Mouse (Mus musculus) lung, embryonic 16.5 days (tissue): ENCODE measurements around the gene Olfr631. TPM values are rescaled to one million over a fixed set of nuclear protein-coding genes. Genes with fewer than 3 reads are reported as not detected.

Experiments used
- ATAC-seq: fragments of 200-750 bp; cut with Nextera tagmentation; 2 replicates; pipeline ENCODE4 v1.8.0; 2017; ENCODE audit warnings: low read depth, mild to moderate bottlenecking, moderate library complexity
- H3K27ac ChIP-seq: fragments of 300-500 bp; sonication (generic); 2 replicates; pipeline ENCODE4 v1.5.1; 2014; ENCODE audit warnings: mild to moderate bottlenecking, control low read depth, low read length
- H3K27me3 ChIP-seq: fragments of 300-500 bp; sonication (generic); 2 replicates; pipeline ENCODE4 v1.6.1; 2014; ENCODE audit warnings: low read depth, low read length, mixed read lengths; ENCODE audit not compliant: control insufficient read depth, insufficient read depth
- H3K36me3 ChIP-seq: fragments of 300-500 bp; sonication (generic); 2 replicates; pipeline ENCODE4 v1.6.1; 2014; ENCODE audit warnings: low read length; ENCODE audit not compliant: control insufficient read depth, insufficient read depth
- H3K4me1 ChIP-seq: fragments of 300-500 bp; sonication (generic); replicated peaks from 2 replicates; pipeline ENCODE4 v1.6.1; 2014; ENCODE audit warnings: low read length, mixed read lengths; ENCODE audit not compliant: control insufficient read depth, insufficient read depth
- H3K4me2 ChIP-seq: fragments of 300-500 bp; sonication (generic); 2 replicates; pipeline ENCODE4 v1.6.1; 2014; ENCODE audit warnings: low read depth, low read length, control low read depth
- H3K4me3 ChIP-seq: fragments of 300-500 bp; sonication (generic); 2 replicates; pipeline ENCODE4 v1.5.1; 2014; ENCODE audit warnings: mild to moderate bottlenecking, low read length, control low read depth
- H3K9ac ChIP-seq: fragments of 300-500 bp; sonication (generic); 2 replicates; pipeline ENCODE4 v1.6.1; 2014; ENCODE audit warnings: low read length, control low read depth
- H3K9me3 ChIP-seq: fragments of 300-500 bp; sonication (generic); 2 replicates; pipeline ENCODE4 v1.6.1; 2016; ENCODE audit warnings: low read length; ENCODE audit not compliant: control insufficient read depth
- WGBS: fragments of 180-500 bp; shearing (Covaris S2); extraction: QIAGEN DNeasy Blood & Tissue Kit; methylation state at CpG from one replicate; pipeline ENCODE4 v1.1.7; 2014; 5-methylcytosine and 5-hydroxymethylcytosine counted together
- polyA plus RNA-seq: library from polyadenylated mRNA; unstranded; fragments of >200 nt; fragmentation: Nextera tagmentation; extraction: Ambion mirVana; gene quantifications from 2 replicates; pipeline ENCODE4 v1.2.1, GENCODE M21; 2015

The Olfr631 gene
- polyA plus RNA-seq, result not detected in 2 replicates

DNA sequence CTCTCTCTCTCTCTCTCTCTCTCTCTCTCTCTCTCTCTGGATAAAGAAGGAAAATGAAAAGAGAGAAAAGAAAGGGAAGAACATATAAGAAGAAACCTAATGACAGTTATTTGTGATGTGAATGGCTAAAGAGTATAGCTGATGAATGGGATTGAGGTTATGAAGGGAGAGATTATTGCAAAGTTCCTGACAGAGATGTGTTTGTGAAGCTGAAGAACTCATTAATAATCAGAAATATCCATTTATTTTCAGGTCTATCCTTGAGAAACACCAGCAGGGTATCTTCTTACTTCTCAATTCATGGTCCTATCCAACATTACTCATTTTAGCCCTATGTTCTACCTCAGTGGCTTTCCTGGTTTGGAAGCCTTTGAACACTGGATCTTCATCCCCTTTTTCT is at the start of gene Olfr631:
TSS of gene Olfr631 (plus strand) at position 301 of the 400 bp plus-strand sequence.
- no peaks in the 10 kb centered on the region for H3K9me3 ChIP-seq
- H3K27me3 ChIP-seq, result no peaks in the 10 kb centered on the region
- no peaks in the 10 kb centered on the region for H3K4me1 ChIP-seq
- H3K9ac ChIP-seq, result no peak within 1 kb of the TSS
- H3K36me3 ChIP-seq, result no peaks in the 10 kb centered on the region
- ATAC-seq, result no peak
- H3K4me2 ChIP-seq, result no peak within 1 kb of the TSS
- H3K4me3 ChIP-seq, result no peak within 1 kb of the TSS
- H3K27ac ChIP-seq, result no peak within 1 kb of the TSS

DNA sequence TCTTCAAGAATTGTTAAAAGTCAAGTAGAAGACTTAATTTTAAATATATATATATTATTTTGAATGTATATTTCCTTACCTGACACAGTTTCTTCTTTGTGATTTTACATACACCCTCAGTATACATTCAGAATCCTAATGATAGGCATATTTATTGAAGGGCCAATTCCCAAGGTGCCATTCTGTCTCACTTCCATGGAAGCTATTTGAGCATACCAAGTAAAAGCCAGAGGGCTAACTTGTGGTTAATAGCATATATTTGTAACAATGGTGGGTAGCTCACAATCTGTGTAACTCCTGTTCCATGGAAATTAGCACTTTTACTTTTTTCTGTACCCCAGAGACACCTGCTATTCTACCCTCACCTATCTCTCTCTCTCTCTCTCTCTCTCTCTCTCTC is 42.5 kb upstream of the Olfr631 start, which contains the start of gene Olfr66:
TSS of gene Olfr66 (minus strand) at position 101 of the 400 bp plus-strand sequence.
- Histone ChIP-seq H3K27me3 (no peaks in the 10 kb centered on the region), H3K4me3 (no peak within 1 kb of the TSS), H3K4me2 (no peak within 1 kb of the TSS), H3K27ac (no peak within 1 kb of the TSS), H3K4me1 (no peaks in the 10 kb centered on the region), H3K9me3 (no peaks in the 10 kb centered on the region), H3K9ac (no peak within 1 kb of the TSS), H3K36me3 (no peaks in the 10 kb centered on the region)
- ATAC-seq, result no peak

DNA sequence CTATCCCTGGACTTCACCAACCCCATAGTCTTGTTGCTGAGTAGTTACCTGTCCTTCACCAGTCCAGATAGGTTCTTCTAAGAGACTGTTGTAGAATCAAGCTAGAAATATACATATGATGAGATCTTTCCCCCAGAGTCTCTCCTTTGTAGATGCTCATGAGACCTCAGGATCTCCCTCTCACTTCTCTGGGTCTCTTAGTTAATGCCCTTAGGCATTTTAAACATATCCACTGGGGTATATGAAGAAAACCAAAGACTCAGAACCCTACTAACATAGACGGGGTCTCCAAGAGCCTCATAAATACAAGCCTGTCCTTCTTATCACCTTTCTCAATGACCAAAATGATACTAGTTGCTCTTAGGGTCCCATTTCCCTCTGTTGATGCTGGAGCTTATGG is 34.2 kb upstream of the Olfr631 start, which contains the start of gene Olfr64:
TSS of gene Olfr64 (minus strand) at position 101 of the 400 bp plus-strand sequence.
- Histone ChIP-seq H3K4me3 (no peak within 1 kb of the TSS), H3K27ac (no peak within 1 kb of the TSS), H3K36me3 (no peaks in the 10 kb centered on the region), H3K4me1 (no peaks in the 10 kb centered on the region), H3K9me3 (no peaks in the 10 kb centered on the region), H3K9ac (no peak within 1 kb of the TSS), H3K4me2 (no peak within 1 kb of the TSS), H3K27me3 (no peaks in the 10 kb centered on the region)
- WGBS, result 69% methylated on average over 1 of the region's 1 CpGs
- ATAC-seq, result no peak

DNA sequence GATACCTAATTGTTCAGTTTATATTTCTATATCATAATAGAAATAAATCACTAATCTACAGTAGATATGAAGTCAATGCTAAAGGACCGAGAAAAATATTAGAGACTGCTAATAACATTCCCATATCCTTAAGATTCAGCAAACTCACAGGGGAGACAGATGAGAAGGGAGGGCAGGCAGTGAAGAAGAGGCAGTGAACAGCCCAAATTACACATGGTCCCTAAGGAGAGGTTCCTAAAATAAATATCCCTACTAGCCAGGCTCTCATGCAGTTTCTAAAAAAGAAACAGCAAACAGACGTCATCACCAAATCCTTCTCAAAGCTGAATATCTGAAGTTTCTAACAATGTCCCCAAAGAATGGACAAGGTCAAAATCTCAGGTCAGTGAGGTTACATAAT is 25.4 kb upstream of the Olfr631 start, which contains the start of gene Olfr65:
TSS of gene Olfr65 (plus strand) at position 301 of the 400 bp plus-strand sequence.
- Histone ChIP-seq H3K4me2 (no peak within 1 kb of the TSS), H3K27ac (no peak within 1 kb of the TSS), H3K27me3 (no peaks in the 10 kb centered on the region), H3K4me3 (no peak within 1 kb of the TSS), H3K36me3 (no peaks in the 10 kb centered on the region), H3K9ac (no peak within 1 kb of the TSS), H3K4me1 (no peaks in the 10 kb centered on the region), H3K9me3 (no peaks in the 10 kb centered on the region)
- ATAC-seq, result no peak
- WGBS, result 69% methylated on average over 2 of the region's 2 CpGs

DNA sequence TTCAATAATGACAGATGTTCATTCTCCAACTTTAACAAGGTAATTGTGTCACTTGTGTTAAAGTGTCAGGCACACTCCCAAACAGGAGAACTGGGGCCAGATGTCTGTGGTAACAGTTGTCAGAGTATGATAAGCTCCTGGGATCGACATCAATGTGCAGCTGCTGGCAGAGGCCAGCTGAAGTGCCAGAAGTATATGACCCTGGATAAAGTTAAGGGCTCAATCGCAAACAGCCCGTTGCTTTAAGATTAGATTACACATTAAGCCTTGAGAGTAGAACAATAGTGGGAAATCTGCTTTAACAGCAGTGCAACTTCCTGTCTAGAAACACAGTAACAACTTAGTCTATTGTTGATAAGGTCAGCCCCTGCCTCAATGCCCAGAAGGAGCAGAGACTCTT is 18.6 kb upstream of the Olfr631 start:
- Histone ChIP-seq H3K4me2 (no peak overlapping the region), H3K9me3 (no peaks in the 10 kb centered on the region), H3K4me3 (no peak overlapping the region), H3K27ac (no peak overlapping the region), H3K36me3 (no peaks in the 10 kb centered on the region), H3K9ac (no peak overlapping the region), H3K4me1 (no peaks in the 10 kb centered on the region), H3K27me3 (no peaks in the 10 kb centered on the region)
- WGBS, result 6% methylated on average over 3 of the region's 3 CpGs
- peak; percentile 52 for ATAC-seq

DNA sequence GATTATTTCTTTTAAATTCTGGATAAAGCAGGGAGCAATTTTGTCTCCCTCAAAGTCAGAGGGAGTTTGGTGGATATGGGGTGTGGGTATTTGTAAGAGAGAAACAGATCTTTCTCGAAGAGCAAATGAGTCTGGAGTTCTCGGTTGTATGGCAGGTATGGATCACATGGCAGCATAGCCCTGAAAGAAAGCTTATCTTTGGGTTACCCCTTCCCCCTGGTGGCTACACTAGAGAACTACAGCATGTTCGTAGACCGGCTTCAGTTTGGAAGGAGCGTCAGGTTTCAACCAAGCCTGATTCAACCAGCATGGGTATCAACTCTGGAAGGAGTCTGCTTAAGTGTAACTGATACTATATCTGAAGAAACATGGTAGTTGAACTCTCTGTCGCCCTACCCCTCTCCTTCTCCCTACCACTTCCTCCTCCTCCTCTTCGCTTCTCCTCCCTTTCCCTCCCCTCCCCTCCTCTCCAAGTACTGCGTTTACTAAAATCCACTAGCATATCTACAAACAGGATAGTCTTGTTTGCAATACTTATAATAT is 15.6 kb upstream of the Olfr631 start:
- no peak for ATAC-seq

DNA sequence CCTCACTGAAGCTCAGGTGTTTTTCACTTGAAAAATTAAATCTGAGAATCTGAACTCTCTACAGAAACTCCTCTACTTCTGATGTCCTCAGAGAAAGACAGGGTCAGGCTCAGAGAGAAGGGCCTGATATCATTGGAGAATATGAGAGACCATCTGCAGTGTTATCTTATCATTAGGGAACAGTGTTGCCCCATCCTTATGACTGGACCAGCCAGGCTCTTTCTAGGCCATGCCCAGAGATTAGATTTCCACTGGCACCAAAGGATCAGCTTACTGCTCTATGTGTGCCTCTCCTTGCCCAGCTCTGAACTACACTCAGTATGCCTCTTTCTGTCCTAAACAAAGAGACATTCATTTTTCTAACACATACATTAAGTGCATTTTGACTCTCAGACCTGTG is 13.3 kb upstream of the Olfr631 start:
- Histone ChIP-seq H3K4me1 (no peaks in the 10 kb centered on the region), H3K4me3 (no peak overlapping the region), H3K36me3 (no peaks in the 10 kb centered on the region), H3K4me2 (no peak overlapping the region), H3K9me3 (no peaks in the 10 kb centered on the region), H3K9ac (no peak overlapping the region), H3K27me3 (no peaks in the 10 kb centered on the region), H3K27ac (no peak overlapping the region)
- no peak for ATAC-seq

More for the DNA sequence above, 15.6 kb upstream of the Olfr631 start:
- Histone ChIP-seq H3K27ac (no peak overlapping the region), H3K9me3 (no peaks in the 10 kb centered on the region), H3K4me1 (no peaks in the 10 kb centered on the region), H3K4me2 (no peak overlapping the region), H3K36me3 (no peaks in the 10 kb centered on the region), H3K27me3 (no peaks in the 10 kb centered on the region), H3K4me3 (no peak overlapping the region), H3K9ac (no peak overlapping the region)
- WGBS, result 32% methylated on average over 8 of the region's 8 CpGs

DNA sequence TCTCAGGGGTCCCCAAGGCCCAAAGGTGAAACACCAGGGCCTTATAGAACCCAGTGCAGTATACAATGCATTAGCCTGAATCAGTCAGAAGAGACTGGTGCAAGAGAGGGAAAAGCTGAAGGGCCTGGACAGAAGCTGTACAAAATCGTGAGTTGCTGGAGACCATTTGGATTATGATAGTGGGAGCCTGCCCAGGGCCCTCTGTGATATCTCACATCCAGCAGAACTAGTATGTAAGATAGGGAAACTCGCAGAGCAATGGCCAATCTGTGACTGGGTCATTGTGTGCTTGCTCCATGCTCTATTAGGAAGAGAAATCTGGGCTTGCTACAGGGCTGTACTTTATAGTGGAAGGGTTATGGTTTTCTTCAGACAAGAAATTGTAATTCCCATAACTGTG is 5.6 kb downstream of the Olfr631 start, which contains the start of gene Olfr632:
TSS of gene Olfr632 (plus strand) at position 84 of the 400 bp plus-strand sequence.
- H3K4me1 ChIP-seq, result no peaks in the 10 kb centered on the region
- no peak within 1 kb of the TSS for H3K9ac ChIP-seq
- no peak for ATAC-seq
- 62% methylated on average over 2 of the region's 2 CpGs for WGBS
- no peak within 1 kb of the TSS for H3K4me2 ChIP-seq
- H3K4me3 ChIP-seq, result no peak within 1 kb of the TSS
- no peaks in the 10 kb centered on the region for H3K9me3 ChIP-seq
- no peak within 1 kb of the TSS for H3K27ac ChIP-seq
- H3K36me3 ChIP-seq, result no peaks in the 10 kb centered on the region
- H3K27me3 ChIP-seq, result no peaks in the 10 kb centered on the region

DNA sequence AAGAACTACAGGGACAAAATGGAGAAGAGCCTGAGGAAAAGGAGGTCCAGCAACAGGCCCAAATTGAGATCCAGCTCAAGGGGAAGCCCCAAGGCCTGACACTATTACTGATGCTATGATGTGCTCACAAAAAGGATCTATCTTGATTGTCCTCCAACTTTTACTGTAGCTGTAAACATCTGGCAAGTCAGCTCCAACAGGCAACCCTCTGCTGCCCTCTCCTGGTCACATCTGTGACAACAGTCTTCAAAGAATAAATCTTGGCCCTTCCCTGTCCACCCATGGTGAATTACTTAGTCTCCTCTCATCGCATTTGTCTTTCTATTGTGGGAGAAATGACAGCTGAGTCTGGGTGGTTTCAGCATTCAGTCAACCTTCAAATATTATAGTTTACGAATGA is 14.1 kb downstream of the Olfr631 start:
- no peak overlapping the region for H3K9ac ChIP-seq
- H3K36me3 ChIP-seq, result no peaks in the 10 kb centered on the region
- no peak overlapping the region for H3K4me3 ChIP-seq
- 29% methylated on average over 2 of the region's 2 CpGs for WGBS
- H3K4me1 ChIP-seq, result no peaks in the 10 kb centered on the region
- no peaks in the 10 kb centered on the region for H3K9me3 ChIP-seq
- no peaks in the 10 kb centered on the region for H3K27me3 ChIP-seq
- no peak overlapping the region for H3K27ac ChIP-seq
- H3K4me2 ChIP-seq, result no peak overlapping the region
- no peak for ATAC-seq

DNA sequence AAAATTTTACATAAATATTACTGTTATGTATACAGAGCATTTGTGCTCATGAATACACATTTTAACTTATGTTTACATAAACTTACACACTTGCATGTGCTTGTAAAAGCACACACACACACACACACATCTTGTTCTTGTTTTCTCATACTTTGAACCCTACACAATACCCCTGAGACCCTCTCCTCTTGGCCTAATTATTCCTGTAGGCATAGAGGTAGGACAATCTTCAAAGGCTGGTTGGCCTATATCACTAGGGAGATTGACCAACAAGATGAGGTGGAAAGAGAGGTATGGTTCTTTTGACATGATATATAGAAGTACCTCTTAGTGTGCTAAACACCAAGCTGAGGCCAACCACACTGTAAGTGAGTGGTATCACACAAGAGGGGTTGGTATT is 15.5 kb downstream of the Olfr631 start, which contains the start of gene Olfr633:
TSS of gene Olfr633 (plus strand) at position 301 of the 400 bp plus-strand sequence.
- Histone ChIP-seq H3K4me3 (no peak within 1 kb of the TSS), H3K9ac (no peak within 1 kb of the TSS), H3K27ac (no peak within 1 kb of the TSS), H3K36me3 (no peaks in the 10 kb centered on the region), H3K4me2 (no peak within 1 kb of the TSS), H3K9me3 (no peaks in the 10 kb centered on the region), H3K27me3 (no peaks in the 10 kb centered on the region), H3K4me1 (no peaks in the 10 kb centered on the region)
- ATAC-seq, result no peak
